Mouse (Mus musculus) urinary bladder, postnatal 36 days (tissue): ENCODE data around the gene Rem1.

Source experiments
- DNase-seq, 2 experiments: peaks; one replicate each; pipeline ENCODE4 v3.0.0; 2022; ENCODE audit warnings: low spot score in 2 of 2, mixed read lengths in 1 of 2

Gene Rem1

GRCm38 (mm10) chr2:152675252-152675791 is 48.6 kb downstream of the Rem1 start:
- DNase-seq: no peak

- no peak for DNase-seq
Observed at GRCm38 (mm10) chr2:152678302-152678701, 51.6 kb downstream of the Rem1 start.

GRCm38 (mm10) chr2:152678925-152679324 is 52.2 kb downstream of the Rem1 start:
- no peak for DNase-seq

GRCm38 (mm10) chr2:152679701-152680355 is 53.1 kb downstream of the Rem1 start:
- DNase-seq: no peak

GRCm38 (mm10) chr2:152683086-152683485 is 56.3 kb downstream of the Rem1 start:
- no peak for DNase-seq
